Mouse (Mus musculus): ENCODE data around the gene Klhl2. TPM values are rescaled to one million over a fixed set of nuclear protein-coding genes. Genes with fewer than 3 reads are reported as not detected.

Klhl2 gene
- total and polyA plus RNA-seq, 2 experiments: 11.4 to 31.0 TPM

DNA sequence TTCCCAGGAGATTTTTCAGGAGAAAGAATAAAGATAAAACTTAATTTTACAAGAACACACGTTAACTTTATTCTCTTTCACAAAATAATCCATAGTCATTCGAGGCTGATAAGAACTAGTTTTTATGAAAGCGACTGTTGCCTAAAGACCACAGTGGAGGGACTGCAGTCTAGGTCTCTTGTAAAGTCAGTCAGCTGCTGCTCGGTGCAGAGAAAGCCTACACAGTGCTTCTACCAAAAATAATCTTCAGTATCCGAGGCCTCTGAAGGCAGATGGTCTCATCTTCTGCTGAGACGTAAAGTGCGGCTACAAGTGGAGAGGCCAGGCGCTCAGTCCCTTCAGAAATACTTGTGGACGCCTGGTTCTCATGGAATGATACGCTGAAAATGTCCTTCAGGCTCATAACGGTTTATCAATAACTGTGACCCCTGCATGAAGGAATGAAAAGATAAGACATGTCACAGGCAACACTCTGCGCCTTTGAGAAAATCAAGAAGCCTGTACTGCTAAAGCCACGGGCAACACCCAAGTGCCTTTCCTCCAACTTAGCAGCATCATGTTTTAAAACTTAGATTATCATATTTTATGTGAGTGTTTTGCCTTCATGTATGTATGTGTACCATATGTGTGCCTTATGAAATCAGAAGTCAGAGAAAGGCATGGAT, 109.1 kb downstream of the Klhl2 start:
- Histone ChIP-seq H3K27me3 (ENCODE audit: control insufficient read depth, insufficient read depth, low read length) (no peaks in the 10 kb centered on the region), H3K79me2 (ENCODE audit: control insufficient read depth, insufficient read depth, low read length) (no peaks in the 10 kb centered on the region), H3K4me3 (ENCODE audit: insufficient read depth, low read depth, low read length) (no peak overlapping the region), H3K9ac (ENCODE audit: low read depth, low read length) (no peak overlapping the region), H3K36me3 (ENCODE audit: control insufficient read depth, insufficient read depth, low read length) (peaks cover 21% of the 10 kb centered on the region), H3K4me1 (ENCODE audit: control insufficient read depth, insufficient read depth, low read length) (peaks cover 3% of the 10 kb centered on the region), H3K27ac (replicated peaks; ENCODE audit: insufficient read depth, low read depth, low read length) (no peak overlapping the region)
- no peak for TF ChIP-seq CTCF (IDR thresholded peaks at IDR 0.05; ENCODE audit: low read depth, low read length)
- TF ChIP-seq POLR2A (IDR thresholded peaks at IDR 0.05; ENCODE audit: extremely low read depth, insufficient read depth, low read length): no peak
- 93% methylated on average over 13 of the region's 13 CpGs for WGBS
- no peak for DNase-seq (ENCODE audit: extremely low read depth, low read depth, low spot score)

DNA sequence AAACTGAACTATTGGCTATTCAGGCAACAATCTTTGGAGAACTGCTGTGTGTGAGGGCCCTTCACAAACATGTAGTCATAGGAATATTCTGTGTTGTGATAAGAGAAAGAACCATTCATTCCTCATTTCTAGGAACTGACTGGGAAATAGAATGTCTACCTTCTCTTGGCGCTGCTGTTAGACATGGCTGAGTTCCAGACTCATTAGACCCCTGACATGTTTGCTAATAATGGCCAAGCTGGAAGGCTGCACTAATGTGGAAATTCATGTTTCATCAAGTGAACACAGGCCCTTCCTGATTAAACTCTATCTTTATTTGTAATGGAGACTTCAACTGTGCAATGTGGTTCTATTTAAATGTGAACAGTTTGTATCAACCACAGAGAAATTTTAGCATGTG, 110.9 kb downstream of the Klhl2 start:
- H3K9ac ChIP-seq (ENCODE audit: low read depth, low read length): no peak overlapping the region
- H3K4me1 ChIP-seq (ENCODE audit: control insufficient read depth, insufficient read depth, low read length): peaks cover 10% of the 10 kb centered on the region
- no peaks in the 10 kb centered on the region for H3K27me3 ChIP-seq (ENCODE audit: control insufficient read depth, insufficient read depth, low read length)
- no peak overlapping the region for H3K4me3 ChIP-seq (ENCODE audit: insufficient read depth, low read depth, low read length)
- H3K36me3 ChIP-seq (ENCODE audit: control insufficient read depth, insufficient read depth, low read length): peaks cover 21% of the 10 kb centered on the region
- TF ChIP-seq POLR2A (IDR thresholded peaks at IDR 0.05; ENCODE audit: extremely low read depth, insufficient read depth, low read length): no peak
- no peak for TF ChIP-seq CTCF (IDR thresholded peaks at IDR 0.05; ENCODE audit: low read depth, low read length)
- no peak overlapping the region for H3K27ac ChIP-seq (replicated peaks; ENCODE audit: insufficient read depth, low read depth, low read length)
- H3K79me2 ChIP-seq (ENCODE audit: control insufficient read depth, insufficient read depth, low read length): no peaks in the 10 kb centered on the region
- 86% methylated on average over 1 of the region's 1 CpGs for WGBS
- DNase-seq (ENCODE audit: extremely low read depth, low read depth, low spot score): no peak

DNA sequence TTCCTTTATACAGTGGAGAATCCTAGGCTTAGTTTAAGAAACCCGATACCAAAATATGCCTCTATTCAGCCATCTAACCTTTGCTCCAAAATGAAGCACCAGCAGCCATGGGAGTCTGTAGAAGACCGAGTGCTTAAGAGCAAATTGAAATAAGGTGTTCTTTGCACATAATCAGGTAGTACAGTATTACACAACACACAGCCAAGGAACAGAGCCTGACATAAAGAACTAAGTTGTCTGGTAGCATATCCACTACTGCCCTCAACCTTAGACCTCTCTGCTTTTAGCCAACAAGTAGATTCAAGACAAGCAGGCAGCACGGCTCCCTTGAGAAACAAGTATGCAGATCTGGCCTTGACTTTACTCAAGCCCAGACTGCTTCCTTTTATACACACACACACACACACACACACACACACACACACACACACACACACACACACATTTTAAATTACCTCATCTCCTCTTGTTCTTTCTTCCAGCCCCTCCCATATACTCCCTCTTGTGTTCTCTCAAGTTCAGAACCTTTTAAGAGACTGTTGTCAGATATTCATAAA, 113.0 kb downstream of the Klhl2 start:
- DNase-seq (ENCODE audit: extremely low read depth, low read depth, low spot score): no peak
- 85% methylated on average over 3 of the region's 3 CpGs for WGBS

DNA sequence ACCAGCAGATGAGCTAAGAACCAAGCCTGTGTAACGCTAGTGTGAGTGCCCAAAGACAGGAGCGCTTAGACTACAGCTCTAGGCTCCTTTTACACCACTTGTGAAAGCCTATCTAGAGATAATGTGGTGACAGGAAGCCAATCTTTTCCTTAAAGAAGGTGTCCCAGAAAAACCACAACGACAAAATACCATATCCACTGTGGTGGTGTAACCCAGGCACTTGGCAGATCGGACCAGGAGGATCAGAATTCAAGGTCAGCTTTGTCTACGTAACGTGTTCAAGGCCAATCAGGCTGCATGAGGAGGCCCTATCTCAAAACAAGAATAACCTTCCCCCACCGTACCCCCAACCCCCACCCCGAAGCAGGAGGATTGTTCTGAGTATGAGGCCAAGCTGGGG, 114.7 kb downstream of the Klhl2 start:
- H3K9ac ChIP-seq (ENCODE audit: low read depth, low read length): no peak overlapping the region
- no peak overlapping the region for H3K4me3 ChIP-seq (ENCODE audit: insufficient read depth, low read depth, low read length)
- WGBS: 28% methylated on average over 8 of the region's 8 CpGs
- peaks cover 5% of the 10 kb centered on the region; the same call in 1 of the 2 replicates for H3K79me2 ChIP-seq (ENCODE audit: control insufficient read depth, insufficient read depth, low read length)
- TF ChIP-seq CTCF (IDR thresholded peaks at IDR 0.05; ENCODE audit: low read depth, low read length) (no peak), POLR2A (IDR thresholded peaks at IDR 0.05; ENCODE audit: extremely low read depth, insufficient read depth, low read length) (no peak)
- peak; percentile 74 for DNase-seq (ENCODE audit: extremely low read depth, low read depth, low spot score)
- peak overlapping the region; percentile 56 for H3K27ac ChIP-seq (replicated peaks; ENCODE audit: insufficient read depth, low read depth, low read length)
- H3K4me1 ChIP-seq (ENCODE audit: control insufficient read depth, insufficient read depth, low read length): peaks cover 21% of the 10 kb centered on the region
- peaks cover 8% of the 10 kb centered on the region for H3K36me3 ChIP-seq (ENCODE audit: control insufficient read depth, insufficient read depth, low read length)
- H3K27me3 ChIP-seq (ENCODE audit: control insufficient read depth, insufficient read depth, low read length): no peaks in the 10 kb centered on the region

More for the DNA sequence above, 113.0 kb downstream of the Klhl2 start:
- H3K4me3 ChIP-seq (ENCODE audit: insufficient read depth, low read depth, low read length): no peak overlapping the region
- no peaks in the 10 kb centered on the region for H3K27me3 ChIP-seq (ENCODE audit: control insufficient read depth, insufficient read depth, low read length)
- H3K79me2 ChIP-seq (ENCODE audit: control insufficient read depth, insufficient read depth, low read length): peaks cover 5% of the 10 kb centered on the region; the same call in 1 of the 2 replicates
- TF ChIP-seq POLR2A (IDR thresholded peaks at IDR 0.05; ENCODE audit: extremely low read depth, insufficient read depth, low read length) (no peak), CTCF (IDR thresholded peaks at IDR 0.05; ENCODE audit: low read depth, low read length) (no peak)
- H3K9ac ChIP-seq (ENCODE audit: low read depth, low read length): no peak overlapping the region
- H3K4me1 ChIP-seq (ENCODE audit: control insufficient read depth, insufficient read depth, low read length): peaks cover 14% of the 10 kb centered on the region
- peaks cover 11% of the 10 kb centered on the region for H3K36me3 ChIP-seq (ENCODE audit: control insufficient read depth, insufficient read depth, low read length)
- H3K27ac ChIP-seq (replicated peaks; ENCODE audit: insufficient read depth, low read depth, low read length): no peak overlapping the region

DNA sequence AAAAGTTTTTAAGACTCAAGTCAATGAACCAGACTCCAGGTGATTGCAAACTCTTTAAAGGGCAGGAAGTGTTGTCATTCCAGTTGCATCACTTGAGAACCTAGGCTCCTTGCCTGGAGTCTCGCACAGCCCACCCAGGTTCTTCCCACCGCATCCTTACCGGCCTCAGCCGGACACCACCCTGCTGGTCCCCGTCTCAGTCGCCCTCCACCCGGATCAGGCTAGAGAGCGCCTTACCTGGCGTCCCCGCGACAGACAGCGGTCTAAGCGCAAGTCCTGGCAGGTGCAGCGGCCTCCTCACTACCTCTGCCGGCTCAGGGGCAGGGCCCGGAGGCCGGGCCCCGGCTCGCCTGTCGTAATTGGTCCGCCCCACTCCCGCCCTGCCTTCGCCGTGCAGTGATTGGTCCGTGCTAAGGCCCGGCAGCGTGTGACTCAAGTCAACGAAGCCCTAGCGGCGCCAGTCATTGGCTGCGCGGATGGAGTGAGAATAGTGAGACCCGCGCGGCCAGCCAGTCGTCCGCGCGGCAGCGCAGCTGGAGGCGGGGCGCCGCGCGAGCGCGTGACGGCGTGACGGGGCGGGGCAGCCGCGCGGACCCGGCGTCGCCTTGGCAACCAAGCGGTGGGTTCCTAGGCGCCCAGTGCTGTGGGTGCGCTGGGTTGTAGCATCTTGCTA, 116.4 kb downstream of the Klhl2 start, which contains the start of gene Msmo1:
TSS of gene Msmo1 (minus strand) at position 522 of the 673 bp plus-strand sequence.
- Histone ChIP-seq H3K36me3 (ENCODE audit: control insufficient read depth, insufficient read depth, low read length) (peaks cover 14% of the 10 kb centered on the region), H3K79me2 (ENCODE audit: control insufficient read depth, insufficient read depth, low read length) (peaks cover 5% of the 10 kb centered on the region; the same call in 1 of the 2 replicates), H3K4me3 (ENCODE audit: insufficient read depth, low read depth, low read length) (peak within 1 kb of the TSS; percentile 85), H3K27ac (replicated peaks; ENCODE audit: insufficient read depth, low read depth, low read length) (peak within 1 kb of the TSS; percentile 92), H3K9ac (ENCODE audit: low read depth, low read length) (peak within 1 kb of the TSS; percentile 89), H3K27me3 (ENCODE audit: control insufficient read depth, insufficient read depth, low read length) (no peaks in the 10 kb centered on the region), H3K4me1 (ENCODE audit: control insufficient read depth, insufficient read depth, low read length) (peaks cover 27% of the 10 kb centered on the region)
- WGBS: under 1% methylated on average over 60 of the region's 60 CpGs
- peak; percentile 94 for DNase-seq (ENCODE audit: extremely low read depth, low read depth, low spot score)
- TF ChIP-seq CTCF (IDR thresholded peaks at IDR 0.05; ENCODE audit: low read depth, low read length) (no peak), POLR2A (IDR thresholded peaks at IDR 0.05; ENCODE audit: extremely low read depth, insufficient read depth, low read length) (peak; percentile 98)
